Mouse (Mus musculus) heart, adult 18-20 months (tissue): Measurements from ENCODE around the gene Rab22a. TPM values are rescaled to one million over a fixed set of nuclear protein-coding genes. Genes with fewer than 3 reads are reported as not detected.
A peak's percentile ranks its signal among the peaks of the same experiment; 100 is the strongest.
"Not testable (repeated sequence)": the region's sequence is repeated elsewhere in the genome, so short reads cannot be mapped to it uniquely, and the experiment has no call there.

Source experiments
- DNase-seq, 2 experiments: peaks; one replicate each; pipeline ENCODE4 v3.0.0; 2021 to 2022; ENCODE audit warnings: mixed read lengths in 1 of 2
- long read RNA-seq, 2 experiments: library from polyadenylated mRNA; stranded (forward); transcript quantifications; one replicate each; pipeline ENCODE4 v2.0.0; 2021
- total RNA-seq, 2 experiments: library from RNA; stranded (reverse); gene quantifications; 2 replicates each; pipeline ENCODE4 v1.2.3; 2021

Gene Rab22a
- total RNA-seq: 10 to 100 TPM; 33.6 to 40.1 TPM
- long read RNA-seq, experiment 1, full-length matches to known transcripts: 94 of 104 reads
- long read RNA-seq, experiment 1, partial matches to known transcripts: 5 of 104 reads
- long read RNA-seq, experiment 1, other reads (novel, unspliced or antisense): 5 of 104 reads
- long read RNA-seq, experiment 2, full-length matches to known transcripts: 32 of 36 reads
- long read RNA-seq, experiment 2, partial matches to known transcripts: 0 of 36 reads
- long read RNA-seq, experiment 2, other reads (novel, unspliced or antisense): 4 of 36 reads

DNA sequence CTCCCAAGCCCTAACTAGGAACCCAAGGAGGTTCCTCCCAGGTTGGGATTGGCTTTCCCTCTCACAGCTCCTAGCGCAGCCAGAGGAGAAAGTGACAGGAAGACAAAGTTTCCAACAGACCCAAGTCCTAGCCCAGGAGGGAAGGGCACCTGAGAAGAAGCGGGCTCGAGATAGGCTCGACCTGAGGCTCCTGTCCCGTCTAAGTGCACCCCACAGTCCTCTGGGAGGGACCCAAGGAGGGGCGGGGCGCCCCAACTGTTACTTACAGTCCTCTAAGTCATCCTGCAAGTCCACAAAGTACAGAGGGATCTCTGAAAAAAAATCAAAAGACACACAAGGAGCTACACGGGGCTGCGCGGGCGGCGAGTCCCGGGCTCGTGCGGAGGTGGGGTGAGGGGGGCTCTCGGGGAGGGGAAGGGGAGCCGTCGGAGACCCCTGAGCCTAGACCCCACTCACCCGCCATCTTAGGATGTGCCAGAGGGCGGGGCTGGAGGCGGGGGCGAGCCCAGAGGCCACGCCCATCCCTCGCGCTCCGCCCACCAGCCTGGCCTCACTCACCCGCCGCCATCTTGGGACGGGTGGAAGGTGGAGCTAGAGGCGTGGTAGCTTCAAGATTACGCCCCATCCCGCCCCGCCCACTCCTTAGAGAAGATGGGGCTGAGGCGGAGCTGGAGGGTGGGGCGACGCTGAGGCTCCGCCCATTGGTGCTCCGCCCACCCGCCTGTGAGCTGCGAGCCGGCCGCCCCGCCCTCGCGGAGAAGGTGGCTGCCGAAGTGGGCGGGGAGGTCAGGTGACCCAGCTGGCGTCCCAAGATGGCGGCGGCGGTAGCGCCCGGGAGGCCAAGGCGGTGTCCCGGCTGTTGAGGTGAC is at the start of gene Rab22a:
Gene Rab22a, plus strand, starts transcription at position 704 of the 869 bp plus-strand sequence.
- DNase-seq: peak; percentile 96 to 98

GRCm38 (mm10) chr2:173615378-173616081 is 44.0 kb upstream of the Rab22a start:
- DNase-seq: no peak

GRCm38 (mm10) chr2:173616156-173616555 is 43.4 kb upstream of the Rab22a start:
- no peak for DNase-seq

- no peak for DNase-seq
Observed at GRCm38 (mm10) chr2:173619132-173619531, 40.4 kb upstream of the Rab22a start.

- no peak for DNase-seq
Observed at GRCm38 (mm10) chr2:173620645-173621044, 38.9 kb upstream of the Rab22a start.

- DNase-seq: peak; percentile 72 to 80
Observed at GRCm38 (mm10) chr2:173622173-173622601, 37.4 kb upstream of the Rab22a start.

GRCm38 (mm10) chr2:173624667-173625066 is 34.9 kb upstream of the Rab22a start:
- DNase-seq: no peak

- no peak for DNase-seq
Observed at GRCm38 (mm10) chr2:173625786-173626185, 33.8 kb upstream of the Rab22a start.

DNA sequence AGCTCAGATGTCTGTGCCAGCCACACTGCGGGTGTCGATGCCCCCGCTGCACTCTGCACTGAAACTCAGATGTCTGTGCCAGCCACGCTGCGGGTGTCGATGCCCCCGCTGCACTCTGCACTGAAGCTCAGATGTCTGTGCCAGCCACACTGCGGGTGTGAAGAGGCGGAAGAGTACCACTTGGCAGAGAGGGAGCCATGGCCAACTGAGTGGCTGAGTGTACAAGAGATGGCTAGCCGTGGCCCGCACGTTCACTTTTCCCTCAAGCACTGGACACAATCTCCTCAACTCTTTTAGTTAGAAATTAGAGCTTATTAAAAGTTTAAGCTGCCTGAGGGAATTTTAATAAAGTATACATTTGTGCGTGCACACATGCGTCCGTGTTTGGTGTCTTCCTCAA is 25.5 kb upstream of the Rab22a start:
- DNase-seq: not testable (repeated sequence)

- no peak for DNase-seq
Observed at GRCm38 (mm10) chr2:173641370-173641769, 18.2 kb upstream of the Rab22a start.

DNA sequence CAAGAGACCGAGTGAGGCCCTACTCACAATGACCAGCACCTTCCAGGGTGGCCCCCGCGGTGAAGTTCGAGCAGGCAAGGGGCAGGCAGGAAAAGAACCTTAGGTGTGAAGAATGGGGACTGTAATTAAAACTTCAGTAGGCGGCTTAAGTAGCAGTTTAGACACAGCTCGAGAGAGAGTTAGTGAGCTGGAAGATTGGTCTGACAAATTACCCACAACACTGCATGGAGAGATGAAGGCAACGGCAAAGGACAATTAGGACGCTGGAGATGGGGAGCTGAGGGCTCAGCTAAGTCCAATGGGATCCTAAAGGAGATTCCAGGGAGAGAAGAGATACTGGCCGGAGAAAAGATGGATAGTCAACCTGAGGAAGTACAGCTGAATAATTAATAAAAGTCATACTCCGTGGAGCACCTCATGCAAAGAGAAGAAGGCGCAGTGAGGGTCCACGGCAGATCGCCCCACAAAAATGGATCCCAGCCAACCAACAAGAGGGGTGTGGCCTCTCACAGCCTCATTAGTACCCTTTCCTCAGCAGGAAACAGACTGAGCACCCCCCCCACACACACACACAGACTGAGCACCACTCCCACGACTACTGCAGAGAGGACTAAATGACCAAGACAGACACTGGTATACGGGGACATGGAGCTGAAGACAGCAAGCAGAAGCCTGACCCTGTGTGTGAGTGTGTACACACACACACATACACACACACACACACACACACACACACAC is 17.1 kb upstream of the Rab22a start:
- no peak for DNase-seq

GRCm38 (mm10) chr2:173647197-173647911 is 12.2 kb upstream of the Rab22a start:
- DNase-seq: no peak

- DNase-seq: no peak
Observed at GRCm38 (mm10) chr2:173649762-173650161, 9.8 kb upstream of the Rab22a start.

DNA sequence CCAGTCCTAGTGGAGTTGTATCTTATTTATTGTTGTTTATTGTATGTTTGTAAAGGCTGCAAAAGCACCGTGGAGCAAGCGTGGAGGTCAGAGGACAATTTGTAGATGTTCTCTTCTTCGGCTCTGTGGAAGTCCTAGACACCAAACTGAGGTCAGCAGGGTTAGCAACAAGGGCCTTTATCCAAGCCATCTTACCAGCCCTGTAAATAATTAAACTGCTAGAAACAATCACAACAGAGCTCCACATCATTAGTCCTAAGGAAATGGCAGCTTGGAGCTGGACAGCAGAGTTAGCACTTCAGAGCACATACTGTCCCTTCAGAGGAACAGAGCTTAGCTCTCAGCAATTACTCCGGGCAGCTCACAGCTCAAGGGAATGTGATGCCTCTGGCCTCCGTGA is 6.0 kb upstream of the Rab22a start:
- DNase-seq: no peak

DNA sequence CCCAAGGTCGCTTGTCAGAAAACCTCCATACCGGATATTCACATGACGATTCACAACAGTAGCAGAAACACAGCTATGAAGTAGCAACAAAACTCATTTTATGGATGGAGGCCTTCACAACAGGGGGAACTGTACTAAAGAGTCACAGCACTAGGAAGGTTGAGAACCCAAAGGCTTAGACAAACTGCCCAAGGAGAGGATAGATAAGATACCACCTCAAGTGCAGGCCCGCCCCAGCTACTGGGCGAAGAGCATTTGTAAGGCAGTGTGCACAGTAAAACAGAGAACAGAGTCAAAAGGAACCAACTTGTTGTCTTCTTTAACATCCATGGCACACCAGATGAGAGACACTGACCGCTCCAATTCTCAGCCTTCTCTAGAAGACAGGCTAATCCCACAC is 1.8 kb upstream of the Rab22a start:
- no peak for DNase-seq

DNA sequence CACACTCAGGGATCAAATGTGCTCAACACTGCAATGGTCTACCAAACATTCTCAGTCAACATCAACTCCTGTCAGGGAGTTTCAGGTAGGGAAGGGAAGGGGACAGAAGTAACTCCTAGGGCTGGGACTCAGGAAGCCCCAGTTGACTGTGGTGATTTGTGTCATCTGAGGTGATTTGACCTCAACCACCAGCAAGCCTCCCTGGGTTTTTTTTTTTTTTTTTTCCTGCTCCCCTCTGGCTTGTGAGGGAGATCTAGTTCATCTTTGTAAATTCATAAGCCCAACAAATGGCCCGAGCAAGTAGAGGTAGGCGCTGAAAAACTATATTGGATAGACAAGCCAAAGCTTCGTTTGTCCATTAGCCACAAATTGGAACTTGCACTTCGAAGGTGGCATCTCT is 1.0 kb upstream of the Rab22a start:
- DNase-seq: no peak

DNA sequence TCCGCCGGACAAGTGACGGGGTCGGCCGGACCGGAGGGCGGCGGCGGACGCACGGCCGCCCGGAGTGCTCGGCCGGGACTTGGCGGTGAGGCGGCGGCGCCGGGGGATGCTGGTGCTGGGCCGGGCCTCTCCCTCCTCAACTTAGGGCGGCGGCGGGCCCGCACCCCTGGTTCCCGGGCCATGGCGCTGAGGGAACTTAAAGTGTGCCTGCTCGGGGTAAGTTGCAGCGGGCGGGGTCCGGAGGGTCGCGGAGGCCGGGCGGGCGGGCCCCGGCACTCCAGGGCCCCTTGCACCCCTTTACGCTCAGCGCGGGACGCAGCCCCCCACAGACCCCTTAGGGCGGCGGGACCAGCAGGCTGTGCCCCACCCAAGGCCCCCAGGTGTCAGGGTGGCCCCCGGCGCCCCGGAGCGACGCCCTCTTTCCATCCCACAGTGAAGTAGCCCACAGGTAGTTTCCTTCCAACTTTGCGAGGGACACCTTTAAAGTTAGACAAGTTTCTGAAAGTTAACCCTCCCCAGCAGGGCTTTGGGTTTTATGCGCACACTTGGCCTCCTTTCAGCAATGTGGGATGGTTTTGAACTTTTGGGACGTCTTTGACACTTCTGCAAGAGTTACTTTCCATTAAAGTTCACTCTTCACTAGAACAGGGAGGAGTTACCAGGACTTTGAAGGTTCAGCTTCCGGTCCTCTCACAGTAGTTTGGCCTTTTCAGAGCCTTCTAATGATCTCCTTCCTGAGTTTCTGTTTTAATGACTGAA is 545 bp downstream of the Rab22a start:
- DNase-seq: peak in 1 of 2 experiments; percentile 34

DNA sequence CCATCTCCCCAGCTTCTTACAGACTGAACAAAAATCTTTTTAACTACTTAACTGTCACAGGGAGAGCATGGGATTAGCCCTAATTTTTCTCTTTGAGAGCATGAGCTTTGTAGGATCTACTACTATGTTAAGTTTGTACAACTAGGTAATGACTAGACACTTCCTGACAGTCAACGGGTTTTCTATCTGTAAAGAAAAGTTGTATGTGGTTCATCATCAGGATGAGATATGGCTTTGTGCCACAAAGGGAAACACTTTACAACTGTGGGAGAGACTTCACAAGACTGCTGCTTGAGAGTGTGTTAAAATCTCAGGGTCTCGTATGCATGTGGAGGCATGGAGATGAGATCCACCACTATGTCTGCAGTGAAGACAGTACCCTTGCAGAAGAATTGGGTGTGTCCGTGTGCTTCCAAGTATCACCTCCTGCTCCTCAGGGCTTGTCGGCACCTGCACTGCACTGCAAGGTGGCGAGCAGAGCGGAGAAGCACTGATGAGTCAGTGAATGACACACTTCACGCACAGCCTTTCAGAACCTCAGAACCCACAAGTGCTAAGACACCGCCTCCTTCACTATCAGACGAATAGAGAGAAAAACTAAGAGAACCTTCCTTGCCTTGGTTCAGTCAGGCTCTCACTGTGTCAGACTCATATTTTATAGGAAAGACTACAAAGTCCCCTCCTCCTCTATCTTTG is 2.8 kb downstream of the Rab22a start:
- no peak for DNase-seq

GRCm38 (mm10) chr2:173664736-173665135 is 5.2 kb downstream of the Rab22a start:
- DNase-seq: no peak

- no peak for DNase-seq
Observed at GRCm38 (mm10) chr2:173665271-173665670, 5.7 kb downstream of the Rab22a start.
